Mouse (Mus musculus) heart, adult 9 months (tissue): Measurements from ENCODE around the gene Mrps9.
A peak's percentile ranks its signal among the peaks of the same experiment; 100 is the strongest.

ENCODE experiments used
- DNase-seq, 2 experiments: peaks; one replicate each; pipeline ENCODE4 v3.0.0; 2022; ENCODE audit warnings: low spot score in 2 of 2

Gene Mrps9

GRCm38 (mm10) chr1:42906696-42907095 is 55.7 kb downstream of the Mrps9 start:
- DNase-seq: no peak

GRCm38 (mm10) chr1:42907153-42907552 is 56.1 kb downstream of the Mrps9 start:
- no peak for DNase-seq

DNA sequence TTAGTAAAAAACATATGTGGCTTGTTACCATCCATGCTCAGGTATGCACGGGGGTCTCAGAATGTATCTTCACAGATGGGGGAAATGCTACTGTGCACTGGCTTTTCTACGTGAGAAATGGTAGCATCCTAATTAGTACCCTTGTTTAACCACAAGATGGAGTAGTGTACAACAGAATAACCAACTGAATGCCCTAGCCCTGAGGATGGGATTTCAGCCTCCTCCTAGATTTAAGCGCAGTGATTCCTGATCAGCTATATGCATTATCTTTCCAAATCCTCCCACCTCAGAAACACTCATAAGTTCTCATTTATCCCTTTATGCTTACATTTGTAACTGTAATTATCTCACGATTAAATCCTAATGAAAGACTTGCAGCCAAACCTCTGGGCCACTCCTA is 64.0 kb downstream of the Mrps9 start:
- DNase-seq: no peak

DNA sequence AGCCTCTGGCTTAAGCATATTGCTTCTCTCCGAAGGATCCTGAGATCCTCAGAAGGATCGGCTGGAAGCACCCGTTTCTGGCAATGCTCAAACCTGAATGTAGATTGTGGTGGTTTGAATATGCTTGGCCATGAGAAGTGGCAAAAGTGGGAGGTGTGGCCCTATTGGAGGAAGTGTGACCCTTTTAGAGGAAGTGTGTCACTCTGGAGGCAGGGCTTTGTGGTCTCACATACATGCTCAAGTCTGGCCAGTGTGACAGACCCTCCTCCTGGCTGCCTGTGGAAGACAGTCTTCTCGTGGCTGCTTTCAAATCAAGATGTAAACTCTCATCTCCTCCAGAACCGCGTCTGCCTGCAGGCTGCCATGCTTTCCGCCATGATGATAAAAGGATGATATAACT is 65.7 kb downstream of the Mrps9 start:
- no peak for DNase-seq

GRCm38 (mm10) chr1:42917908-42918307 is 66.9 kb downstream of the Mrps9 start:
- no peak for DNase-seq

- no peak for DNase-seq
These were observed 72.9 kb downstream of the Mrps9 start for GRCm38 (mm10) chr1:42923924-42924323.

DNA sequence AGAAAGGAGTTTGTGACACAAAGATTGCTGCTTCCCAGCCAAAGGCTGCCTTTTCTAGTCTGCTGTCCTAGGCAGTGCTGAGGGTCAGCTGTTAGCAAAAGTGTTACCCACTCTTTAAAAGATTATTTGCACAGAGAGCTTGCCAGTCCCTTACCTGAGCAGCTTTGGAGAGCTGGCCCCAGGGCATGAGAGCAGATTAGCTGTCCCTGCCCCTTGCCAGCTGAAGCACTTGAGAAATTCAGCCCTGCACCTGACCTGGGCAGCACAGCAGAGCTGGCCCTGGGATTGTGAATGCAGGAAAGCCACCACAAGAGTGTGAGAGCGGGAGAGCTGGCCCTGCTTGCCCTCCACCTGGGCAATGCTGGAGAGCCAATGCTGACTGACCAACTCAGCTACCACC is 82.6 kb downstream of the Mrps9 start:
- no peak for DNase-seq

- DNase-seq: no peak
These were observed 97.5 kb downstream of the Mrps9 start for GRCm38 (mm10) chr1:42948486-42948885.

DNA sequence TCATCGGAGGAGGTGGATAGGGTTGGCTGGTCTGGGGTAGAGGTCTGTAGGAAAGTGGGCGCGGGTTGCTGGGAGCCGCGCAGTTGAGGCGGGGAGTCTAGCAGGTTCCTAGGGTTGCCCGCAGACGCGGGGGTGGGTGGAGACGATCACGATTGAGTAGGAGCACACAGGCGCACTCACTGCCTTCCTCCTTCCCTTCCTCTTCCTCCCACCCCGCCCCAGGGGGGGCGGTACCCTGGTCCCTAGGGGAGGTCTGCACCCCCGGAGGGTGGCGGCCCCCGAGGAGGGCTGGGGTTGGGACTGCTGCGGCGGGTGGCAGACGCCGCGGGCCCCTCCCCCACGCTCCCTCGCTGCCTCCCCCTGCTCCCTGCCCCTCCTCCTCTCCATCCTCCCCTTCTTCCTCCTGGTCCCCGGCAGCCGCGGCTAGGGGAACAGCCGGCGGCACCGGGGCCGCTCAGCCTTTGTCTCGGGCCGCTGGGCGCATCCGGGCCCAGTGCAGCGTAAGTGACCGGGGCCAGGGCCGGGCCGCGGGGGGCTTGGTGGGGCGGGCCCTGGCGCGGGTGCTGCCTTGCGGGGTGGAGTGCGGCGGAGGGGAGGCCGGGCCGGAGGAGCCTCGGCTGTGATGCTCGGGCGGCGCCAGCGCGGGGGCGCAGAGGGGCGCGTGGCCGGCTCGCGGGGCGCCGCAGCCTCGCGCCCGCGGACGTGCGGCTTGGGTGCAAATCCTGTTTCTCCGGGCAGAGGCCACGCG is 101.9 kb downstream of the Mrps9 start, which contains the start of gene Gpr45:
Gene Gpr45, plus strand, starts transcription at position 139 of the 748 bp plus-strand sequence.
- DNase-seq: peak; percentile 2 to 9

- DNase-seq: no peak
These were observed 102.4 kb downstream of the Mrps9 start for GRCm38 (mm10) chr1:42953482-42953822.
